Mouse (Mus musculus): ENCODE measurements at regions not wholly inside any gene's neighbourhood (a gene's known extent, or its start where the extent isn't known, plus 50 kb on each side); places are given as distances from the start of the nearest gene placed in this dataset.

- Histone ChIP-seq H3K4me1 (ENCODE audit: control insufficient read depth, insufficient read depth) (no peaks in the 10 kb centered on the region), H3K27me3 (ENCODE audit: control insufficient read depth, insufficient read depth, low read length) (no peaks in the 10 kb centered on the region), H3K9me3 (replicated peaks; ENCODE audit: control insufficient read depth, low read length) (no peaks in the 10 kb centered on the region), H3K9ac (replicated peaks; ENCODE audit: low read depth, low read length) (no peak overlapping the region), H3K4me2 (ENCODE audit: low read depth, low read length) (no peak overlapping the region), H3K36me3 (replicated peaks; ENCODE audit: control insufficient read depth, insufficient read depth, low read length) (no peaks in the 10 kb centered on the region), H3K4me3 (ENCODE audit: low read depth, low read length) (no peak overlapping the region), H3K27ac (ENCODE audit: low read depth) (no peak overlapping the region)
- DNase-seq (ENCODE audit: low spot score), result no peak
- WGBS, result 69% methylated on average over 9 of the region's 9 CpGs
- TF ChIP-seq EP300 (IDR thresholded peaks at IDR 0.05; ENCODE audit: low read depth) (no peak), CTCF (IDR thresholded peaks at IDR 0.05; ENCODE audit: low read depth) (no peak)
- ATAC-seq (ENCODE audit: insufficient read depth, low read depth), result no peak
These were observed 74.1 kb upstream of the Clnk start for GRCm38 (mm10) chr5:38950520-38951288.

- H3K4me3 ChIP-seq (ENCODE audit: low read depth, low read length), result no peak overlapping the region
- H3K9me3 ChIP-seq (replicated peaks; ENCODE audit: control insufficient read depth, low read length), result no peaks in the 10 kb centered on the region
- no peaks in the 10 kb centered on the region for H3K4me1 ChIP-seq (ENCODE audit: control insufficient read depth, insufficient read depth)
- no peaks in the 10 kb centered on the region for H3K36me3 ChIP-seq (replicated peaks; ENCODE audit: control insufficient read depth, insufficient read depth, low read length)
- no peak overlapping the region for H3K4me2 ChIP-seq (ENCODE audit: low read depth, low read length)
- 67% methylated on average over 5 of the region's 5 CpGs for WGBS
- DNase-seq (ENCODE audit: low spot score), result no peak
- no peak overlapping the region for H3K9ac ChIP-seq (replicated peaks; ENCODE audit: low read depth, low read length)
- no peaks in the 10 kb centered on the region for H3K27me3 ChIP-seq (ENCODE audit: control insufficient read depth, insufficient read depth, low read length)
- no peak for ATAC-seq (ENCODE audit: insufficient read depth, low read depth)
- H3K27ac ChIP-seq (ENCODE audit: low read depth), result no peak overlapping the region
- TF ChIP-seq EP300 (IDR thresholded peaks at IDR 0.05; ENCODE audit: low read depth) (no peak), CTCF (IDR thresholded peaks at IDR 0.05; ENCODE audit: low read depth) (no peak)
These were observed 69.5 kb upstream of the Clnk start for GRCm38 (mm10) chr5:38945903-38946686.

GRCm38 (mm10) chr5:38932382-38933079, 55.9 kb upstream of the Clnk start:
- Histone ChIP-seq H3K27me3 (ENCODE audit: control insufficient read depth, insufficient read depth, low read length) (no peaks in the 10 kb centered on the region), H3K9me3 (replicated peaks; ENCODE audit: control insufficient read depth, low read length) (no peaks in the 10 kb centered on the region), H3K4me1 (ENCODE audit: control insufficient read depth, insufficient read depth) (no peaks in the 10 kb centered on the region), H3K27ac (ENCODE audit: low read depth) (no peak overlapping the region), H3K36me3 (replicated peaks; ENCODE audit: control insufficient read depth, insufficient read depth, low read length) (no peaks in the 10 kb centered on the region), H3K4me2 (ENCODE audit: low read depth, low read length) (no peak overlapping the region), H3K4me3 (ENCODE audit: low read depth, low read length) (no peak overlapping the region), H3K9ac (replicated peaks; ENCODE audit: low read depth, low read length) (no peak overlapping the region)
- no peak for ATAC-seq (ENCODE audit: insufficient read depth, low read depth)
- TF ChIP-seq EP300 (IDR thresholded peaks at IDR 0.05; ENCODE audit: low read depth), result no peak
- DNase-seq (ENCODE audit: low spot score), result no peak
- WGBS, result 19% methylated on average over 7 of the region's 7 CpGs

GRCm38 (mm10) chr5:38927051-38927450, 50.4 kb upstream of the Clnk start:
- ATAC-seq (ENCODE audit: insufficient read depth, low read depth) (no peak), DNase-seq (ENCODE audit: low spot score) (no peak)
- Histone ChIP-seq H3K36me3 (replicated peaks; ENCODE audit: control insufficient read depth, insufficient read depth, low read length) (no peaks in the 10 kb centered on the region), H3K4me2 (ENCODE audit: low read depth, low read length) (no peak overlapping the region), H3K4me3 (ENCODE audit: low read depth, low read length) (no peak overlapping the region), H3K9me3 (replicated peaks; ENCODE audit: control insufficient read depth, low read length) (no peaks in the 10 kb centered on the region), H3K9ac (replicated peaks; ENCODE audit: low read depth, low read length) (no peak overlapping the region), H3K4me1 (ENCODE audit: control insufficient read depth, insufficient read depth) (no peaks in the 10 kb centered on the region), H3K27me3 (ENCODE audit: control insufficient read depth, insufficient read depth, low read length) (no peaks in the 10 kb centered on the region), H3K27ac (ENCODE audit: low read depth) (no peak overlapping the region)
- no peak for TF ChIP-seq CTCF (IDR thresholded peaks at IDR 0.05; ENCODE audit: low read depth)
- no peak for TF ChIP-seq EP300 (IDR thresholded peaks at IDR 0.05; ENCODE audit: low read depth)
- WGBS, result 77% methylated on average over 3 of the region's 3 CpGs
